Mouse (Mus musculus): Measurements from ENCODE around the gene Snrpa. TPM values are rescaled to one million over a fixed set of nuclear protein-coding genes. Genes with fewer than 3 reads are reported as not detected.
"Not testable (repeated sequence)": the region's sequence is repeated elsewhere in the genome, so short reads cannot be mapped to it uniquely, and the experiment has no call there.

Gene Snrpa
- 238 and 242 TPM in 2 replicates for polyA plus RNA-seq (2015; fragmentation: Nextera tagmentation; extraction: Ambion mirVana)

DNA sequence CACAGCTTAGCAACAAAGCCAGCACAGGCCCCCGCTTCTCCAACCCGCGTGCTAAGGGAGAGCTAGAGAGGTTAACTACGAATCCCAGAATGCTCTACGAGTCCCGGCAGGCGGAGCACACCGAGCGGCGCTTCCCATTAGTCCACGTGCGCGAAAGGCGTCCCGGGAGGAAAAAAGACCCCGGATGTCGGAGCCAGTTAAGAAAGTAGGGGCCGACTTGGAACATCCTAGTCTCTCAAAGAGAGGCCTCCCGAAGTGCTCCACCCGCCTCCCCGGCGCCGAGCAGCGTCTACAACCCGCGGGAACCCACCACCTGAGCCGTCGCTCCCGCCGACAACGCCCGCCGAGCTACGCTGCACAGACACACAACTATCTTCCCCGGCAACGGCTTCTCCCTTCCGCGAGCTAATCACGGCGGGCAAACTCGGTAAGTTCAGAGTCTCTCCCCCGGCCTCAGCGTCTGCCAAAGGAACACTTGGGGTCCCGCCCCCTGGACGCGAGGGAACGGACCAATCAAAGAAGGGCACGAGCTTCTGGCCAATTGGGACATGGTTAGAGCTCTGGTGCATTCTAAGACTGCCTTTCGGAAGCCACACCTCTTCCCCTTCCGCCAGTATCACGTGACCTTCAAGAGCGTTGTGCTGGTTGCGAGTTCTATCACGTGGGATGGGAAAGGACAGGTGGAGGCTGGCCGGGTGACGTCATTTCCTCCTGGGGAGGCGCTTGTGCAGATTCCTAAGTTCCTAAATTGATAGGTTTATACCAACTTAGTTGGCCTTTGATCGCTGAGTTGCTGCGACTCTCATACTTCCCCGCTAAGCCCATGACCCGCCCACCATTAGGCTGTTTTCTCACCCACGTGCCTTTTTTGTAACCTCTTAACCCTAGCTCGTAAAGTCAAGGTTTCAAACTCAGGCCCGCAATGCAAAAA is at the start of gene Snrpa, which contains the start of gene BC024978:
Gene Snrpa, minus strand, starts transcription at position 591 of the 931 bp plus-strand sequence.
Gene BC024978, plus strand, starts transcription at position 101 of the 931 bp plus-strand sequence.
- under 1% methylated on average over 64 of the region's 64 CpGs for WGBS
- Histone ChIP-seq H3K9ac (peak within 1 kb of the TSS; percentile 97), H3K27ac (replicated peaks) (peak within 1 kb of the TSS; percentile 100), H3K4me3 (replicated peaks) (peak within 1 kb of the TSS; percentile 91), H3K4me2 (replicated peaks) (peak within 1 kb of the TSS; percentile 78), H3K9me3 (replicated peaks) (no peaks in the 10 kb centered on the region), H3K27me3 (no peaks in the 10 kb centered on the region), H3K36me3 (peaks cover 41% of the 10 kb centered on the region), H3K4me1 (peaks cover 18% of the 10 kb centered on the region)
- peak; percentile 99 for ATAC-seq (ENCODE audit: insufficient number of reproducible peaks, low FRiP score, low TSS enrichment, low read depth)

DNA sequence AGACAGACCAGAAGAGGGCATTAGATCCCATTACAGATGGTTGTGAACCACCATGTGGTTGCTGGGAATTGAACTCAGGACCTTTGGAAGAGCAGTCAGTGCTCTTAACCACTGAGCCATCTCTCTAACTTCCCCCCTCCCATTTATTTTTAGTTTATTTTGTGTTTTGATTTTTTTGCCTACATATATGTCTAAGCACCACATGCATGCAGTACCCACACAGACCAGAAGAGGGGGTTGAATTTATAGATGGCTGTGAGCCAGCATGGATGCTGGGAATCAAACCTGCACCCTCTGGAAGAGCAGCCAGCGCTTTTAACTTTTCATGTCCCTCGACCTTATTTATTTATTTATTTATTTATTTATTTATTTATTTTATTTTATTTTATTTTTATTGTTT is 48.0 kb upstream of the Snrpa start:
- WGBS: 82% methylated on average over 2 of the region's 2 CpGs
- H3K9ac ChIP-seq, H3K4me1 ChIP-seq: not testable (repeated sequence)

GRCm38 (mm10) chr7:27243211-27243610 is 47.1 kb upstream of the Snrpa start:
- WGBS: 44% methylated on average over 8 of the region's 8 CpGs
- ATAC-seq (ENCODE audit: insufficient number of reproducible peaks, low FRiP score, low TSS enrichment, low read depth): no peak

More for the DNA sequence above, 48.0 kb upstream of the Snrpa start:
- not testable (repeated sequence) for H3K9me3 ChIP-seq (replicated peaks); H3K27ac ChIP-seq (replicated peaks); H3K27me3 ChIP-seq; ATAC-seq (ENCODE audit: insufficient number of reproducible peaks, low FRiP score, low TSS enrichment, low read depth); H3K4me3 ChIP-seq (replicated peaks); H3K4me2 ChIP-seq (replicated peaks)
- peaks cover 62% of the 10 kb centered on the region for H3K36me3 ChIP-seq

DNA sequence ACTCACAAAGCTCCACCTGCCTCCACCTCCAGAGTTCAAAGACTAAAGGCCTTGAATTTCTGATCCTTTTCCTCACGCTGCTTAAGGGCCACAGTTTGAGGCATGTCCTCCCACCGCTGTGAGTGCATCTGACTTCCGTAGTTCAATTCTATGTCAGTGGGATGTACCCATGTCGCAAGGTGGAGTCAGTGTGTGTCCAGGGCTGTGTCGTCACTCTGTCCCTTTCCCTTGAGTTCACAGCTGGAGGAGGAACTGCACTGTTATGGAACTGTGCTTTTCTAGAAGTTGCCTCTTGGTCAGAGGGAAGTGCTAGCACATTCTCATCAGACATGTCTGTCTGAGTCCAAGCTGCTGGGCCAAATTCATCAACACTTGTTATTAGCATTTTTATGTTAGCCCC is 42.5 kb upstream of the Snrpa start:
- Histone ChIP-seq H3K27me3 (no peaks in the 10 kb centered on the region), H3K4me2 (replicated peaks) (no peak overlapping the region), H3K36me3 (peaks cover 43% of the 10 kb centered on the region), H3K9ac (no peak overlapping the region), H3K9me3 (replicated peaks) (no peaks in the 10 kb centered on the region), H3K4me1 (peaks cover 9% of the 10 kb centered on the region), H3K27ac (replicated peaks) (no peak overlapping the region), H3K4me3 (replicated peaks) (no peak overlapping the region)
- 90% methylated on average over 5 of the region's 5 CpGs for WGBS
- ATAC-seq (ENCODE audit: insufficient number of reproducible peaks, low FRiP score, low TSS enrichment, low read depth): no peak

More at GRCm38 (mm10) chr7:27243211-27243610, 47.1 kb upstream of the Snrpa start:
- no peaks in the 10 kb centered on the region for H3K9me3 ChIP-seq (replicated peaks)
- no peak overlapping the region for H3K4me3 ChIP-seq (replicated peaks)
- no peaks in the 10 kb centered on the region for H3K4me1 ChIP-seq
- H3K27ac ChIP-seq (replicated peaks): no peak overlapping the region
- H3K9ac ChIP-seq: no peak overlapping the region
- peaks cover 62% of the 10 kb centered on the region for H3K36me3 ChIP-seq
- H3K27me3 ChIP-seq: no peaks in the 10 kb centered on the region
- no peak overlapping the region for H3K4me2 ChIP-seq (replicated peaks)

GRCm38 (mm10) chr7:27237527-27237926 is 41.5 kb upstream of the Snrpa start:
- H3K9me3 ChIP-seq (replicated peaks): no peaks in the 10 kb centered on the region
- no peak overlapping the region for H3K4me2 ChIP-seq (replicated peaks)
- WGBS: 82% methylated on average over 2 of the region's 2 CpGs
- H3K9ac ChIP-seq: no peak overlapping the region
- no peaks in the 10 kb centered on the region for H3K27me3 ChIP-seq
- H3K27ac ChIP-seq (replicated peaks): no peak overlapping the region
- no peak for ATAC-seq (ENCODE audit: insufficient number of reproducible peaks, low FRiP score, low TSS enrichment, low read depth)
- peaks cover 35% of the 10 kb centered on the region for H3K36me3 ChIP-seq
- peaks cover 14% of the 10 kb centered on the region for H3K4me1 ChIP-seq
- no peak overlapping the region for H3K4me3 ChIP-seq (replicated peaks)

GRCm38 (mm10) chr7:27235726-27236125 is 39.7 kb upstream of the Snrpa start:
- WGBS: 89% methylated on average over 2 of the region's 2 CpGs
- H3K4me1 ChIP-seq: peaks cover 21% of the 10 kb centered on the region
- H3K36me3 ChIP-seq: peaks cover 23% of the 10 kb centered on the region
- no peak overlapping the region for H3K9ac ChIP-seq
- no peaks in the 10 kb centered on the region for H3K9me3 ChIP-seq (replicated peaks)
- ATAC-seq (ENCODE audit: insufficient number of reproducible peaks, low FRiP score, low TSS enrichment, low read depth): no peak
- no peak overlapping the region for H3K27ac ChIP-seq (replicated peaks)
- no peak overlapping the region for H3K4me3 ChIP-seq (replicated peaks)
- no peaks in the 10 kb centered on the region for H3K27me3 ChIP-seq
- no peak overlapping the region for H3K4me2 ChIP-seq (replicated peaks)

DNA sequence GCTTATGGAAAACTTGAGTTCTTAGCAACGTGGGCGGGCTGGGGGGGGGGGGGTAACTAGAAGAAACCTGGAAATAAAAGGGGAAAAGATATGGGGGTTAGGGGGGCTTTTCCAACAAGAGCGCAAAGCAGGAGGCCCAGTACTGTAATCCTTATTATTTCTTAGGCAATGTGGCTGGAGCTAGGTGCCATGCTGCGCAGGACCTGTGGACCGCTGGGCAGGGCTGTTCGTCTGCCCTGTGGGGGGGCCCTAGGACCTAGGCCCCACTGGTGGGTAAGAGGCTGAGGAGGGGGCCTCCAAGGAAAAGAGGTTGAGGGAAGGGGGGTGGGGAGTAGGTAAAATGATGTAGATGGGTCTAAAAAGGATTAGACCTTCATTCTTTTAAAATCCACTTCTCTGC is 37.2 kb upstream of the Snrpa start:
- no peak for ATAC-seq (ENCODE audit: insufficient number of reproducible peaks, low FRiP score, low TSS enrichment, low read depth)
- WGBS: 4% methylated on average over 6 of the region's 6 CpGs
- peak overlapping the region; percentile 64 for H3K4me3 ChIP-seq (replicated peaks)

GRCm38 (mm10) chr7:27232781-27233281 is 36.8 kb upstream of the Snrpa start, which contains the start of gene Coq8b:
Coq8b (plus strand) TSS chr7:27233023.
- Histone ChIP-seq H3K27ac (replicated peaks) (peak within 1 kb of the TSS; percentile 78), H3K9ac (peak within 1 kb of the TSS; percentile 39), H3K9me3 (replicated peaks) (no peaks in the 10 kb centered on the region), H3K4me3 (replicated peaks) (peak within 1 kb of the TSS; percentile 64), H3K4me1 (peaks cover 28% of the 10 kb centered on the region), H3K27me3 (no peaks in the 10 kb centered on the region), H3K36me3 (peaks cover 9% of the 10 kb centered on the region; the same call in 1 of the 2 replicates), H3K4me2 (replicated peaks) (peak within 1 kb of the TSS; percentile 85)
- WGBS: 0% methylated on average over 25 of the region's 25 CpGs
- ATAC-seq (ENCODE audit: insufficient number of reproducible peaks, low FRiP score, low TSS enrichment, low read depth): peak; percentile 87

More for the DNA sequence above, 37.2 kb upstream of the Snrpa start:
- Histone ChIP-seq H3K36me3 (peaks cover 11% of the 10 kb centered on the region; the same call in 1 of the 2 replicates), H3K27ac (replicated peaks) (peak overlapping the region; percentile 78), H3K27me3 (no peaks in the 10 kb centered on the region), H3K4me1 (peaks cover 27% of the 10 kb centered on the region), H3K9me3 (replicated peaks) (no peaks in the 10 kb centered on the region), H3K4me2 (replicated peaks) (peak overlapping the region; percentile 85), H3K9ac (peak overlapping the region; percentile 39)

DNA sequence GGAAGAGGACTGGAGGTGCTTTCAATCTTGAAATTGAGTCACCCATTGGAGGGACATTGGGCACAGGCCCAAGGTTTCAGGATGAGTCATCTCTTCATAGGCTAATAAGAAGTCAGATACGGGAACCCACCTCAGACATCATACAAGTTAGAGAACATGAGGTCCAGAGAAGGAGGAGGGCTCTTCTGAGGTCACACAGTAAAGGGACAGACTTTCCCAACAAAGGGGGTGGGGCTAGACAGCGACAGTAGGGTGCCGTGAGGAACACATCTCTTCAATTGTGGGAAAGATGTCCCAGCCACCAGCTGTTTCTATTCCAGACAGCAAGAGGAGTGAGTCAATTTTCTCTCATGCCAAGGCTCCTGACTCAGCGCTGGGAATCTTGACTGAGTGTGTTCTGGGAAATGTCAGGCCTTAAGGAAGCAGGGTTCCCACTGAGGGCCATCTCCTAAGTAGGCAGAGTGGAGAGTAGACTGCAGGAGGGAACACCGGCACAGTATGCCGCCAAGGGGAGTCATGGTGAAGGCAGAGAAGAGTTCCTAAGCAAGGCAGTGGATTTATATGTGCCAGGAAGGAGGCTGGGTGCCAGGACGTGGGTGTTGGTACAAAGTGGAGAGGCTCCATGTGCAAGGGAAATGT is 35.7 kb upstream of the Snrpa start:
- Histone ChIP-seq H3K4me1 (peaks cover 38% of the 10 kb centered on the region), H3K4me3 (replicated peaks) (no peak overlapping the region), H3K9ac (no peak overlapping the region), H3K27ac (replicated peaks) (0 out of 2 replicates have a peak overlapping the region, but pooled peaks have one; percentile 72), H3K36me3 (no peaks in the 10 kb centered on the region), H3K27me3 (no peaks in the 10 kb centered on the region), H3K9me3 (replicated peaks) (no peaks in the 10 kb centered on the region), H3K4me2 (replicated peaks) (no peak overlapping the region)
- ATAC-seq (ENCODE audit: insufficient number of reproducible peaks, low FRiP score, low TSS enrichment, low read depth): no peak
- WGBS: 74% methylated on average over 7 of the region's 7 CpGs

- no peaks in the 10 kb centered on the region for H3K27me3 ChIP-seq
- no peak overlapping the region for H3K4me3 ChIP-seq (replicated peaks)
- 78% methylated on average over 4 of the region's 4 CpGs for WGBS
- H3K36me3 ChIP-seq: no peaks in the 10 kb centered on the region
- H3K9ac ChIP-seq: no peak overlapping the region
- no peaks in the 10 kb centered on the region for H3K9me3 ChIP-seq (replicated peaks)
- no peak overlapping the region for H3K4me2 ChIP-seq (replicated peaks)
- peaks cover 49% of the 10 kb centered on the region for H3K4me1 ChIP-seq
- no peak for ATAC-seq (ENCODE audit: insufficient number of reproducible peaks, low FRiP score, low TSS enrichment, low read depth)
- H3K27ac ChIP-seq (replicated peaks): no peak overlapping the region
These were observed 34.7 kb upstream of the Snrpa start for GRCm38 (mm10) chr7:27230781-27231180.

DNA sequence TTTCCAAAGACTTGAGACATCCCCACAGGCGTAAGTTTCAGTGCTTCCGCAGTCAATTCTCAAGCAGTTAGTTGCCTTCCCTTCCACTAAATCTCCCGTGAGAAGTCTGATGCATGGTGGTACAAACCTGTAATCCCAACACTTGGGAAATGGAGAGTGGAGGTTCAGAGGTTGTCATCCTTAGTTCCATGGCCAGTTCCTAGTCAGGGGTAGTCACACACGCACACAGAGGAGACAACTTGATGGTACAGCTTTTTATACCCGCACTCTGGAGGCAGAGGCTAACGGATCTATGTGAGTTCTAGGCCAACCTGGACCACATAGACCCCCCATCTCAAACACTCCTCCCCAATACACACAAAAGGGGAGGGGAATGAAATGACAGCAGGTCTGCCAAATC is 32.8 kb upstream of the Snrpa start:
- ATAC-seq (ENCODE audit: insufficient number of reproducible peaks, low FRiP score, low TSS enrichment, low read depth): no peak
- peaks cover 61% of the 10 kb centered on the region for H3K4me1 ChIP-seq
- H3K4me2 ChIP-seq (replicated peaks): peak overlapping the region; percentile 80

More for the DNA sequence above, 32.8 kb upstream of the Snrpa start:
- 18% methylated on average over 6 of the region's 6 CpGs for WGBS
- H3K36me3 ChIP-seq: no peaks in the 10 kb centered on the region
- peak overlapping the region; percentile 97 for H3K4me3 ChIP-seq (replicated peaks)
- no peaks in the 10 kb centered on the region for H3K9me3 ChIP-seq (replicated peaks)
- no peaks in the 10 kb centered on the region for H3K27me3 ChIP-seq
- H3K9ac ChIP-seq: peak overlapping the region; percentile 58
- H3K27ac ChIP-seq (replicated peaks): peak overlapping the region; percentile 95

Data from embryonic facial prominence, embryonic 15.5 days (tissue).